Mouse (Mus musculus) liver, embryonic 14.5 days (tissue): ENCODE results near the gene Ergic1.

Experiments used
- CTCF ChIP-seq: IDR thresholded peaks from 2 replicates; pipeline ENCODE4 v1.5.1; 2016; ENCODE audit warnings: antibody characterized with exemption, low read depth, control low read depth
- EP300 ChIP-seq: IDR thresholded peaks from 2 replicates; pipeline ENCODE4 v1.6.1; 2016; ENCODE audit warnings: antibody characterized with exemption, low read depth

DNA sequence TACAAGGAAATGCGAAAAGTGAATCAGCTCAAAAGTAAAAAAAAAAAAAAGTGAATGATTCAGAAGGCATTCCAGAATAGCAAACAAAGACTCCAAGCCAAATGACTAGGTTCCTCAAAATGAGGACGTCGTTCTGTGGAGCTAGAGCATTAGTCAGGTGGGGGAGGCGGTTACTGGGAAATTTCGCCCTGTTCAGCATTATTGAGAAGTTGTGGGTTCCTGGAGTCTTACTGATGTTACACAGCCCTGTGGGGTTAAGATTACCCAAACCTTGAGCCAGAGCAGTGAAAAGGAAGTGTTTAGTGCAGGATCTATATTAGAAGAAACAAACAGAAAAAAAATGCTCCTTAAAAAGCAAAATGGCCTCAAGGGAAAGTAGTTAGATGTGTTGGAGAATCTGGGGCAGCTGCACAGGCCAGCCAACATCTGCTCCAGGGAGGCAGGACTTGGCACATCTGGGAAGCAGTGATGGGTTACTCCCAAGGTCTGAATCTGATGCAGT, 27.4 kb upstream of the Ergic1 start:
- TF ChIP-seq CTCF (no peak), EP300 (no peak)
